Mouse (Mus musculus) layer of hippocampus, adult 18-20 months (tissue): ENCODE results near the gene Atp2b4. TPM values are rescaled to one million over a fixed set of nuclear protein-coding genes. Genes with fewer than 3 reads are reported as not detected.
"Not testable (repeated sequence)": the region's sequence is repeated elsewhere in the genome, so short reads cannot be mapped to it uniquely, and the experiment has no call there.

Experiments
- DNase-seq, 2 experiments: peaks; one replicate each; pipeline ENCODE4 v3.0.0; 2022; ENCODE audit warnings: low spot score in 2 of 2
- total RNA-seq, 2 experiments: library from RNA; stranded (reverse); gene quantifications; 2 replicates each; pipeline ENCODE4 v1.2.3; 2021

Atp2b4 gene
- total RNA-seq, 2 experiments from 2014 or later = 70.4 to 100 TPM

- no peak for DNase-seq
Observed at GRCm38 (mm10) chr1:133697935-133698620, 102.8 kb downstream of the Atp2b4 start.

- peak in 1 of 2 experiments; percentile 6 for DNase-seq
Observed at GRCm38 (mm10) chr1:133695901-133696300, 104.9 kb downstream of the Atp2b4 start.

- DNase-seq = no peak
Observed at GRCm38 (mm10) chr1:133694876-133695275, 106.0 kb downstream of the Atp2b4 start.

DNA sequence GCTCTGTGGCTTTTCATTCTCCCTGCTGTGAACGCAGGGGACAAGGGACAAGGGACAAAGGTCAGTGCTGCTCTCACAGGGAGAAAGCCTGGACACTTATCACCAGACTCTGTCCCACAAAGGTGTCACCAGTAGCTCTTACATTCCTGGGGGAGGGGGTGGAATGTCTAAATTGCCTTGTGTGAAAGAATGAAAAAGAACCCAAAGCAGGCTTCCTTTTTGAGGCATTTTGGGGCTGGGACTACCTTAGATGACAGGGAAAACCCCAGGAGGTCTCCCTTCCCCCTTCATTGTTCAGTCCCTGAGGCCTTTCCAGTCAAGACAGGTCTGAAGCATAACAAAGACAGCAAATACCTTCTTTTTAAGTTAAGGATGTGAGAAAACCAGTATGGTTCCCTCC, 106.5 kb downstream of the Atp2b4 start:
- DNase-seq = no peak

DNA sequence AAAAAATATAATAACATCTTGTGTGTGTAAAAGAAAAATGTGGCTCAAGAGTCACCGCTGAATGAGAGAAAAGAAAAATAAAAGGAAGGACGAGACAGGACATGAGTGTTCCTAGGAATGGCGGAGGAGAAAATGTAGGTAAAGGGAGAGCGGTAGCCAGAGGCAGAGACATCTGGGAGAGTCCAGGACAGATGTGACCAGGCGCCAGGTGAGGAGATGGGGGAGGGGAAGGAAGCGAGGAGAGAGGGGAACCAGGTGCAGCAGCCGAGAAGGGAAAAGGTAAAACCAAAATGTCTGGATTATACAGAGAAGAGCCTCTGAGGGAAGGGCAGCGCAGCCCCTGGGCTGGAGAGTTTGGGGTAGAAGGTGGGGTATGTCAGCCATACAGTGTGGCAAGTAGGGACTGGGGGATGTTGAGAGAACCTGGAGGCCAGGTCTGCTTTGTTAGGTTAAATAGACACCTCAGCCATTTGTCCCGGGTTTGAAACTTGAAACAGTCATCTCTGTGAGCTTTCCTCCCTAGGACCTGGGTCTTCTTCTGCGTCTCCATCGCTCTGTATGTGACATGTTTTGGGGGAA, 107.2 kb downstream of the Atp2b4 start:
- DNase-seq = no peak

- DNase-seq = no peak
Observed at GRCm38 (mm10) chr1:133692195-133692594, 108.6 kb downstream of the Atp2b4 start.

GRCm38 (mm10) chr1:133691046-133691445, 109.8 kb downstream of the Atp2b4 start:
- no peak for DNase-seq

DNA sequence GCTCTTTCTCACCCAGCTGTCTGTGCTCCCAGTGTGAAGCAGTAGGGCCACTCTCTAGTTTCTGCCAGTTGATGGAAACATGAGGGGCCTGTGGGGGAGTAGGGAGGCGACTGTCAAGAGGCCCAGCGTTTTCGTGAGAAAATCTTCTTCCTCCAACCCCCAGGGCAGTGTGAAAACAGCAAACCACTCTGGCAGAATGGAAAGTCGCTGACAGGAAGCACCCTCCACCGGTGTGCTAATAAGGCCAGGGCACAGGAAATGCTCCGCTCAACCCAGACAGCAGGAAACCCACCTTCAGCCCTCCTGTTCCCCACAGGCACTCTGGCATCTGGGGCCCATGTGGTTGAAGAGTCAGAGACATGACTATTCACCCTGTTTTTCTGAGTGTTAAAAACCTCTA, 110.9 kb downstream of the Atp2b4 start, which contains the start of gene Lax1:
Gene Lax1 (minus strand): TSS at position 212 of the 400 bp plus-strand sequence.
- no peak for DNase-seq

DNA sequence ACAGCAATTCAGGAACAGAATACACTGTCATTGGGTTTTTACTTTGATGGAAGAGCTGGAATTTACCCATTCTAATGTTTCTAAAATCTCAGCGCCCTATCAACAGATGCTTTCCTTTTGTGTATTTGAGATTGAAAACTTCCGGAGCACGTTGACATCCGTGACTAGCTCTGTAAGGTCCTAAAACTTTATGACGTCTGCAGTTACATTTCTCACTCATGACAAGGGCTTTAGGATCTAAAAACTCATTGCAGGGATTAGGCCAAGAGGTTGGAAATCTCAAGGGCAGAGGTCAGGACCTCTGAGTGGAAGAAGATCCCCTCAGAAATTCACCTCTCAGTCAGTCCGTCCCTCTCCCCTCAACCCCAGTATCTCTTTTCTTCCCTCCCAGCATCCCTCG, 112.5 kb downstream of the Atp2b4 start:
- DNase-seq = no peak

DNA sequence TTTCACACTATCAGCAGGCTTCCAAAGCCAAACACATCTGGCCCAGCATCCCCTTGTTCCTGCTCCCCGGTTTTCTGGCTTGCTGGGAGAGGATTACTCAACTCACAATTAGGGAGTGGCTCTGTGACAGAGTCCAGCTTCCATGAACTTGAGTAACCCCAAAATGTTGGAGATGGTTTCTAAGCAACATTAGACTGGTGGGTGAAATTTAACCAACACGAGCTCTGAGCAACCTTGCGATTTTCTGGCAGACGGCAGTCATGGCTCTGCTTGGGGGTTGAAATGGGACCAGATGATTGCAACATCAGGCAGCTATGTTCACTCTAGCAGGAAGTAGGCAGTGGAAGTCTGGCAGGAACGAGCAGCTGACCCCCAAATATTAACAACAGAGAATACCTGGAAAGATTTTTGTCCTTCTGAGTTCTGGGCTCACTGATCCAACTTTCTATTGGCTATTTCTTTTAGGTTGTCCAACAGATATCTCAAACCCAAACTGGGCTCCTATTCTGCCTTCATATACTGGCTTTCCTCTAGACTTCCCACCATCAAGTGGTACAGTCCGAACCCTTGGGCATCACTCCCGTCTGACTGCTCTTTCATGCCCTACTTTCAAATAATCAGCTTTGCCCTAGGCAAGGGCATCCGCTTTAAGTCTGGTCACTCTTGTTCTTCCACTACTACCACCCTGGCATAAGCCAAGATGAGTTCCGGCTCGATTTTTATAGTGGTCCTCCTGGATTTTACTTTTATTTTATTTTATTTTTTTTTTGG, 114.9 kb downstream of the Atp2b4 start:
- peak; percentile 25 to 52 for DNase-seq

DNA sequence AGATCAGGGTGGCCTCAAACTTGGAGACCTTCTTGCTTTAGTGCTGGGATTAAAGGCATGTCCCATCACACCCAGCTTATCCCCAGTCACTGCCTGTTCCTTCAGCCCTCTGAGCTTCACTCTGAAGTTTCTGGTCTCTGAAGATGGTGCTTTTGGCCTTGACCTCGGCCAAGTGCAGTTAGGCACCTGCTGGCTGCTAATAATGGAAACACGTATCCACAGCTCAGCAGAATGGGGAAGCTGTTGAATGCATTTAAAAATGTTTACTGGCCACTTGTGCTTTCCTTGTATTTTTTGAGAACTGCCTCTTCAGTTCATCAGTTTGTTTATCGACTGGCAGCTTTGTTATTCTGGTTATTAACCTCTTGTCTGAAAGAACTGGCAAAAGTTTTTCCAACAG, 129.0 kb downstream of the Atp2b4 start:
- DNase-seq = no peak

DNA sequence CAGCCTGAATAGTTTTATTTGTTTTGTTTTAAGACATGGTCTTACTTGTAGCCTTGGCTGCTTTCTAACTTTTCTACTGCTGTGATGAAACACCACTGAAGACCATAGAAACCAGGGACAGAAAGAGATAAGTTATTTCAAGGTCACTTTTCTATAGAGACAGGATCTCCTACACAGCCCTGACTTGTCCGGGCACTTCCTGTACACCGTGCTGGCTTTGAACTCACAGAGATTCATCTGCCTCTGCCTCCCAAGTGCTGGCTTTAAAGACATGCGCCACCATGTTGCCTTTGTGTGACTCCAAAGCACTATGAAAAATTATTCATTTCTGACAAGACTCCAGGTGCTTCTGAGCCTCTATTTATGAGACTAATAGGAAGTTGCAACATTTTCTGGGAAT, 129.6 kb downstream of the Atp2b4 start:
- DNase-seq = no peak

DNA sequence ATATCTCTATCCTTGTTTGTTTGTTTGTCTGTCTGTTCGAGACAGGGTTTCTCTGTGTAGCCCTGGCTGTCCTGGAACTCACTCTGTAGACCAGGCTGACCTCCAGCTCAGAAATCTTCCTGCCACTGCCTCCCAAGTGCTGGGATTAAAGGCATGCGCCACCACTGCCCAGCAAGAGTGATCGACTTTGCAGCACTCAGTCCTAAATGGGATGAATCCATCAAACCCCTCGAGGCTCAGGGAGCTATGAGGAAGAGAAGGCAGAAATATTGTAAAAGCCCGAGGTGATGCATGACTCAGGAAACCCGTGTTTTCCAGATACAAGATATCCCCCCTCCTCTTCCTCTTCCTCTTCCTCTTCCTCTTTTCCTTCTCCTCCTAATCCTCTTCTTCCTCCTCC, 130.1 kb downstream of the Atp2b4 start:
- no peak for DNase-seq

DNA sequence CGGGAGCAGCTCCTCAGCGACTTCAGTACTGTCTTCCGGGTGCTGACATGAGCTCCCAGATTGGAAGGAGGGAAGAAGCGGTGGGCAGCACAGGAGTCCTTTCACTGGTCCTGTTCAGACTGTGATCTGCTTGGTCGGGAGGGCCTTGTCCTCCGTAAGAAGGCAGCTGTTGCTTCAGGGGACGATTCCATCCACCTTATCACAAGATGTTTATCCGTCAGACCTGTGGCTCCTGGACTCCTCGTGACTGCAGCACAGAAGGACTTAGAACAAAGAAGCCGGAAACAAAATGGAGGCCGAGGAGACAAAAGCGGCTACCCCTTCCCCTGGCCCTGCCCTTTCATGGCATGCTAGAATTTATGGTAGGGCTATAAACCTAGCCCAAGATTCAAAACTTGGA, 130.7 kb downstream of the Atp2b4 start:
- DNase-seq = no peak

GRCm38 (mm10) chr1:133668618-133669017, 132.2 kb downstream of the Atp2b4 start:
- no peak for DNase-seq

DNA sequence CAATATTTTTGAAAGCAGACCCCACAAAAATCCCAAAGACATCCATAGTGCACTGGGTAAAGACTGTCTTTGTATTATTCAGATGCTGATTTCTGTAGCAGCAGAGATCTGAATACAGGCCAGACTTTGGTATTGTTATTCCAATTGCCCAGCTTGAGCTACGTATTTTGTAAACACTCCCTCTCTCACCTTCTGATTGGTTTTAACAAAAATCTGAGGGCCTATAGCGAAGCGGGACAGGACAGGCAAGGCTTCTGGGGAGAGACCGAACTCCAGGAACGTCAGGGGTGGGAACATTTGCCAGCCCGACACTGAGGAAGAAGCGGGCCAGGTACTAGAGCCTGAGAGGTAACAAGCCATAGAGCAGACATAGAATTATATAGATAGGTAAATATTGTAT, 133.1 kb downstream of the Atp2b4 start:
- DNase-seq = no peak

DNA sequence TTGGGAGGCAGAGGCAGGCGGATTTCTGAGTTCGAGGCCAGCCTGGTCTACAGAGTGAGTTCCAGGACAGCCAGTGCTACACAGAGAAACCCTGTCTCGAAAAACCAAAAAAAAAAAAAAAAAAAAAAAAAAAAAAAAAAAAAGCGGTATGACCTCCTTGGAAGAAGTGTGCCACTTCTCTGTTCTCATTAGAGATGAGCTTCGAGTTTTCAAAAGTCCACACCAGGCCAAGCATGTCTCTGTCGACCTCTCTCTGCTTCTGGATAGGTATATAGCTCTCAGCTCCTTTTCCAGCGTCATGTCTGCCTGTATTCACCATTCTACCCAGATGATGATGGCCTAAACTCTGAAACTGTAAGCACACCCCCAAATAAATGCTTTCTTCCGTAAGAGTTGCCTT, 135.1 kb downstream of the Atp2b4 start:
- DNase-seq = not testable (repeated sequence)

- DNase-seq = no peak
Observed at GRCm38 (mm10) chr1:133664203-133664970, 136.5 kb downstream of the Atp2b4 start.

DNA sequence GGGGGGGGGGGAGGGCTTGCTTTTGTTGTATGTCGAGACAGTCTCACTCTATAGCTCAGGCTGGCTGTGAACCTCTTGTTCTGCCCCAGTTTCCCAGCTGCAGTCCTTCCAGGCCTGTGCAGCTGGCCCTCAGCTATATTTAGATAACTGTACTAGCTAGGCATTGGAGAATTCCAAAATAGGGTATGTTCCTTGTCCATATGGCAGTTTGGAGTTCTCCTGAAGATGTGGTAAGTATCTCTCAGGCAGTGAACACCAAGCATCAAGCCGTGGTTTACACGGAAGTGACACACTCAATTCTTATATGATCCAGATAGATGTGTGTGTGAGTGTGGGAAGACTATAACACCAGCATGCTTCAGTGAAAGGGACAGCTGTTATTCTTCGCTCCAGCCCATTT, 137.4 kb downstream of the Atp2b4 start:
- no peak for DNase-seq

GRCm38 (mm10) chr1:133662941-133663340, 137.9 kb downstream of the Atp2b4 start:
- DNase-seq = no peak

GRCm38 (mm10) chr1:133661203-133661933, 139.5 kb downstream of the Atp2b4 start, which contains the start of gene Gm38394:
Gm38394 (minus strand) TSS chr1:133661318.
- peak; percentile 89 to 97 for DNase-seq
